Mouse (Mus musculus) E14TG2a.4 (cell line): ENCODE measurements around the gene Wdr90.

Source experiments
- CTCF ChIP-seq: conservative IDR thresholded peaks from 2 replicates; pipeline ENCODE4 v1.5.1; 2014; ENCODE audit warnings: low read length
- POU5F1 ChIP-seq: IDR thresholded peaks from 2 replicates; pipeline ENCODE4 v1.6.1; 2014; ENCODE audit warnings: low read length, borderline replicate concordance

DNA sequence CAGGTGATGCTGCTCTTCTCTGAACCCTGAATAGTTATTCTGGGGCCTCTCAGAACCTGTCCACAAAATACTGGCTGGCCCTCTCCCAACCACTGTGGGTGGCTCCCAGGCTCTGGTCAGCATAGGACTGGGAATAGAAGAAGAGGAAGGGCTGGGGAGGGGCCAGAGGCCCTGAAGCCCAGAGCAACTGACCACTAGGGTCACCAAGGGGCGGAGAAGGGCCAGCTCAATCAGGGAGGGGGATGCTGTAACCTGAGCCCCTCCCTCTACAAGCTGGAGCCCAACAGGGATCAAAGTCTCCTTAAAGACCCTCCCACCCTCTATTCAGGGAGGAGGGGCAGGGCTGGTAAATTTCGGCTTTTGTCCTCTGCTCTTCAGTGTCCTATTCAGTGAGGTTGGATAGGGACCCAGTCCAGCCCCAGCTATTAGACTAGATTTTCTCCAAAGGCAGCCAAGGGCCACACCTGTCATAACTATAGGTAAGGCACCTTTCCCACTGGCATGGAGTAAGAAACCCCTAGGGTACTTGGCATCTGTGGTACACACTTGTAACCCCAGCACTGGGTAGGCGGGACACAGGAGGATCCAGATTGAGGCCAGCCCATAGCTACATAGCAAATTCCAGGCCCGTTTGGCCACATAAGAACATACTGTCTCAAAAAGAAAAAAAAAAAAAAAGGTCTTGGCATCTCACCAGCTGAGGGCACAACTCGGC lies 19.1 kb upstream of the Wdr90 start, which contains the start of gene Wfikkn1:
- no peak for TF ChIP-seq POU5F1
- no peak for TF ChIP-seq CTCF
